Mouse (Mus musculus): ENCODE data around the gene Eif4g3. TPM values are rescaled to one million over a fixed set of nuclear protein-coding genes. Genes with fewer than 3 reads are reported as not detected.
A peak's percentile ranks its signal among the peaks of the same experiment; 100 is the strongest.

The Eif4g3 gene
- total RNA-seq, 2 experiments from 2014 or later, result 179 to 187 TPM

DNA sequence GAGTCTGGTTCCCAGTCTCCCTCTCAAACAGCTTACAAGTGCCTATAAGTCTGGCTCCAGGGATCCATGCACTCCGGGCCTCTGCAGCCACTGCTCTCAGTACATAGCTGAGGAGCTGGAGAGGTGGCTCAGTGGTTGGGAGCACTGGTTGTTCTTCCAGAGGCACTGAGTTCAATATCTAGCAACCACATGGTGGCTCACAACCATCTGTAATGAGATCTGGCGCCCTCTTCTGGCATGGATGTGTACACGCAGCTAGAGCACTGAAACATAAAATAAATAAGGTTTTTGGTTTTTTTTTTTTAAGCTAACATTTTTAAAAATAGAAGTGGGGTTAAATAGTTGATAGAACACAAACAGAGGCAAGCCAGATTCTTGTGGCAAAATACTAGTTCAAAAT lies 161.2 kb downstream of the Eif4g3 start:
- no peak overlapping the region for H3K4me3 ChIP-seq
- peak; percentile 80 for TF ChIP-seq CTCF (IDR thresholded peaks at IDR 0.05)
- intact Hi-C loops (cut with DNase I), result no loop called here
- no peak for DNase-seq (ENCODE audit: extremely low spot score in 1 of 2, low spot score in 2 of 2)
- H3K27ac ChIP-seq, result no peak overlapping the region

DNA sequence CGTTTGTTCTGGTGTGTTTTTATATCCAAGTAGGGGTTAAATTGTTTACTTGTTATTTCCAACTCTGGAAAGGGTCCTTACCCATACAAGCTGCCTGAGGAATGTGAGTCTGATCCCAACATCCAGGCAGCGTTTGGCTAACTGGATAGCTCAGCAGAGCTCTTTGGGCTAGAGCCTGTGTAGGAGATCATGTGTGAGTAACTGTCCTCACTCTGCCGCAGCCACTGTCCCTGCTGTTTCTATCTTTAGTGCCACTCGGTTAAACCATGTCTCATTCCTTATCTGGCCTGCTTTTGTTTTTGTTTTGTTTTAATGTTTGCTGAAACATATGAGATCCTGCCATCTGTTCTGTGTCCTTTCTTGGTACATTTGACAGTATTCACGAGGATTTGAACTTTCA lies 168.1 kb downstream of the Eif4g3 start:
- DNase-seq (ENCODE audit: extremely low spot score in 1 of 2, low spot score in 2 of 2), result no peak
- peak overlapping the region; percentile 18 for H3K27ac ChIP-seq

DNA sequence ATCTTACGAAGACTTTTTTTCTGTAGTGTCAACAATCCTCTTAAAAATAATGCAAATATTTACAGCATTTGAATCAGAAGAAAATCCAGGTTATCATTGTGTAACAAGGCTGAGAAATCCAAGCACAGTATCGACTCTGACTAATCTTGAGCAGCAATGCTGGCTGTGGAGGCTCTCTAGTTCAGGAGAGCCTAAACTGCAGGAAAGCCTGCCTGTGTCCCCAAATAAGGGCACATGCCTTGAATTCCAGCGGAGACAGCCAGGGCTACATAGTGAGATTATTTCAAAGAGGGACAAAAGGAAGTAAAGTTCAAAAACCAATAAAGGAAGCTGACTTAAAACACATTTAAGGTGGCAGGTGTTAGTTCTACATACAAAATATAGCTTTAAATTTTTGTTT lies 168.7 kb downstream of the Eif4g3 start:
- Histone ChIP-seq H3K4me3 (no peak overlapping the region), H3K27ac (peak overlapping the region; percentile 18)
- no peak for TF ChIP-seq CTCF (IDR thresholded peaks at IDR 0.05)
- intact Hi-C loops (cut with DNase I), result no loop called here
- DNase-seq (ENCODE audit: extremely low spot score in 1 of 2, low spot score in 2 of 2), result no peak

More for the DNA sequence above, 168.1 kb downstream of the Eif4g3 start:
- H3K4me3 ChIP-seq, result no peak overlapping the region
- intact Hi-C loops (cut with DNase I), result no loop called here
- no peak for TF ChIP-seq CTCF (IDR thresholded peaks at IDR 0.05)

DNA sequence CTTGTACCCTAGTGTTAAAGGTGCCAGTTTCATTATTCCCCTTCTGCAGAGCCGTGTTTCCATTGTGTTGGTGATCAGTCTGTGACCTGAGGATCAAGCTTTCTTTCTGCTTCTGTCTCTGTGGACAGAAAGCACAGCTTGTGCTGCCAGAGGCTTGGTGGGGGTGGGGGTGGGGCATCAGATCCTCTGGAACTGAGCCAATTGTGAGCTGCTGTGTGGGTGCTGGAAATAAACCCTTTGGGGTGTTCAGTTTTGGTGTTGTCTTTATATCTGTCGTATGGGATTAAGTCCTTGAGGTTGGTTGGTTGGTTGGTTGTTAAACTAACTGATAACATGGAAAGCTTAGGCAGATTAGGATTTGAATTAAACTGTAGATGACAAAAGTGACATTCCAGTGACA lies 171.0 kb downstream of the Eif4g3 start:
- H3K4me3 ChIP-seq, result no peak overlapping the region
- peak overlapping the region; percentile 59 for H3K27ac ChIP-seq
- intact Hi-C loops (cut with DNase I), result no loop called here
- no peak for DNase-seq (ENCODE audit: extremely low spot score in 1 of 2, low spot score in 2 of 2)
- TF ChIP-seq CTCF (IDR thresholded peaks at IDR 0.05), result no peak

DNA sequence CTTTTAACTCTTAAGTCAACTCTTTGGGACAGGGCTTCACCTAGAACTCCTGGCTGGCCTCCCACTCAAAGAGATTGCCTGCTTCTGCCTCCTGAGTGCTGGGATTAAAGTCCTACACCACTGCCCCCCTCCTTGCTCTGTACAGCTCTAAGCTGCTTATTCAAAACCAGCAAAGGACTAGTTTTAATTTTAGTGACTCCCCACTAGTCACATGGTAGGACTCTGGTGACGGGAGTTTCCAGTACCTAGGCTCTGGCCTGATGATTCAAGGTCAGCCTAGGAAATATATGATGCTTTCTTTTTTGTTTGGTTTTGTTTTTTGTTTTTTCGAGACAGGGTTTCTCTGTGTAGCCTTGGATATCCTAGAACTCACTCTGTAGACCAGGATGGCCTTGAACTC lies 172.0 kb downstream of the Eif4g3 start:
- Histone ChIP-seq H3K27ac (peak overlapping the region; percentile 59; the same call in 1 of the 2 replicates), H3K4me3 (no peak overlapping the region)
- intact Hi-C loops (cut with DNase I), result no loop called here
- no peak for DNase-seq (ENCODE audit: extremely low spot score in 1 of 2, low spot score in 2 of 2)
- no peak for TF ChIP-seq CTCF (IDR thresholded peaks at IDR 0.05)

DNA sequence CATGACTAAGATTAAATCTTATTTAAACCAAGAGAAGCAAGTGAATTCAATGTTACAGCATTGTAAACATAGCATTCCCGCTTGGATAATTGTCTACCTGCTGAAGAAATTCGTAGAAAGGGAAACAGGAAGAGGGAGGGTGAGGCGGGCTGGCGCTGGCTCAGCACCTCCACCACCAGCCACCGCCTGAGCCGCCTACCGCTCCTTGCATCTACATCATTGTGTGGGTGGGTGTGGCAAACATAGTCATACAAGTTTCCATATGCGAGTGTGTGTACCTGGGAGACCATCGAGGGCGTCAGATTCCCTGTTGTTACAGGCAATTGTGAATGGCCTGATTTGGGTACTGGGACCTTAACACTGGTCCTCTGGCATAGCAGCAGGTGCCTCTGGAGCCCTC lies 173.7 kb downstream of the Eif4g3 start:
- intact Hi-C loops (cut with DNase I), result no loop called here
- peak; percentile 37 to 57 for DNase-seq (ENCODE audit: extremely low spot score in 1 of 2, low spot score in 2 of 2)
- TF ChIP-seq CTCF (IDR thresholded peaks at IDR 0.05), result no peak
- Histone ChIP-seq H3K4me3 (no peak overlapping the region), H3K27ac (no peak overlapping the region; the same call in 1 of the 2 replicates)

DNA sequence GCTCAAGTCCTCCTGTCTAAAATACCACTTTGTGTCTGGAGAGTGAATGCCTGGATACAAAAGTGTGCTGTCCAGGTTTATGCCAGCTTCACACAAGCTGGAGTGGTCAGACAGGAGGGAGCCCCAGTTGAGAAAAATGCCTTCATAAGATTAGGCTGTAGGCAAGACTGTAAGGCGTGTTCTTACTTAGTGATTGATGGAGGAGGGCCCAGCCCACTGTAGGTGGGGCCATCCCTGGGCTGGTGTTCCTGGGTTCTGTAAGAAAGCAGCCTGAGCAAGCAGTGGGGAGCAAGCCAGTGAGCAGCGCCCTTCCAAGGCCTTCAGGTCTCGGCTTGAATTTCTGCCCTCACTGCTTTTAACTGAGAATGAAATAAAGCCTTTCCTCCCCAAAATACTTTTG lies 175.3 kb downstream of the Eif4g3 start:
- intact Hi-C loops (cut with DNase I), result no loop called here
- no peak for DNase-seq (ENCODE audit: extremely low spot score in 1 of 2, low spot score in 2 of 2)
- Histone ChIP-seq H3K27ac (no peak overlapping the region), H3K4me3 (no peak overlapping the region)
- TF ChIP-seq CTCF (IDR thresholded peaks at IDR 0.05), result no peak

DNA sequence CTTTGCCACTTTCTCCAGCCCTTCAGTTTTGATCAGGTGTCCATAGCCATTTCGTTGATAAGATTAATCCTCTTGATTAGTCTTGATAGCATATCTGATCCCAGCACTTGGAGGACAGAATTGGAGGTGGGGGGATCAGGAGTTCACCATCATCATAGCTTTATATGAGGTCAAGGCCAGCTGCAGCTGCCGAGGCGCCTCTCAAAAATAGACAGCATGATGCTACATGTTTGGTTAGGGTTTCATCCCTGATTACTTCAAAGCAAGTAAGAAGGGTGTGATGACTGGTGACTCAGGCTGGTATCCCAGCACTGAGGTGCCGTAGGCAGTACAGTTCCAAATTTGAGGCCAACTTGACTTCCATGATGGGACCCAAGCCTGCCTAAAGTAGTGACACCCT lies 176.6 kb downstream of the Eif4g3 start:
- intact Hi-C loops (cut with DNase I), result no loop called here
- no peak for DNase-seq (ENCODE audit: extremely low spot score in 1 of 2, low spot score in 2 of 2)
- Histone ChIP-seq H3K4me3 (no peak overlapping the region), H3K27ac (no peak overlapping the region)
- TF ChIP-seq CTCF (IDR thresholded peaks at IDR 0.05), result no peak

DNA sequence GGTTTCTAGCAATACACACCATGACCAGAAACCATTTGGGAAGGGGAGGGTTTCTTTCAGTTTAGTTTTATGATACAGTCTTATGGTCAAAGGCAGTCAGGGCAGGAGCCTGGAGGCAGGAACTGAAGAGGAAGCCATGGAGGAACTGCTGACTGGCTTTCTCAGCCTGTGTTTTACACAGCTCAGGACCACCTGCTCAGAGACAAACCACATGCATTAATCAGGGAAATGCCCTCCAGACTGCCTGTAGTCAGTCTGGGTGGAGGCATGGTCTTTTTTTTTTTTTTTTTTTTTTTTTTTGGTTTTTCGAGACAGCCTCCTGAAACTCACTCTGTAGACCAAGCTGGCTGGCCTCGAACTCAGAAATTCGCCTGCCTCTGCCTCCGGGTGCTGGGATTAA lies 179.9 kb downstream of the Eif4g3 start:
- DNase-seq (ENCODE audit: extremely low spot score in 1 of 2, low spot score in 2 of 2), result no peak
- intact Hi-C loops (cut with DNase I), result no loop called here
- Histone ChIP-seq H3K4me3 (no peak overlapping the region), H3K27ac (no peak overlapping the region)
- no peak for TF ChIP-seq CTCF (IDR thresholded peaks at IDR 0.05)

DNA sequence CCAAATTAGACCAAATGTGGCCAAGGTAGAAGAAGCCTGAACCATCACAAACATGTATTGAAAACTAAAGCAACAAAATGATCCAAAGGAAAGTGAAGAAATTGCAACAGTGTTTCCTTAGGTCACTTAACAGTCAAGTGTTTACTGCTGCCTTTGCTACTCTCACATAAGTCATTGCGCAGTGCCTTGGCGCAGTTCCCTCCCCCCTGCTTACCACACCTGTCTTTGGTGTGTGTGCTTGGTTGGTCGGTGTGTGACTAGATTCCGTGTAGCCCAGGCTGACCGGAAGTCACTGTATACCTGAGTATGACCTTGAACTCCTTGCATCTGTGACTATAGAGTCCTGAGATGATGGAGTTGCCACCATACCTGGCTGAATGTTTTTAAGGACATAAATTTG lies 186.6 kb downstream of the Eif4g3 start:
- intact Hi-C loops (cut with DNase I), result no loop called here
- no peak for TF ChIP-seq CTCF (IDR thresholded peaks at IDR 0.05)
- no peak overlapping the region for H3K27ac ChIP-seq

DNA sequence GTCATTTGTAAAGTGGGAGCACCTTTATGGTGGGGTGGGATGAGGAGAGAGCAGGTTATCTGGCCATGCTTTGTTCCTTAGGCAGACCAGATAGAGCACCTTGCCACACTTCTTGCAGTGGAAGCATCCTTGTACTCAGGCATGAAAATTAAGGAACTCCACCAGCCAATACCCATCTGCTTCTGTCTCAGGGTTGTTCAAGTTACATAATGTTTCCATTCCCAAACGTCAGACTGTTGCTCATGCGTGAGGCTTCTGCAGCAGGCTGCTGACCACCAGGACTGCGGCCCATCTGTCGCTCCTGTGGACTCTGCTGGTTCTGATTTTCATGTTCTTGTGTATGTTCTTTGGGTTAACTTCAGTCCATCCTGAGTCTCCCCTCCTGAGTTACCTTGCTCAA lies 187.9 kb downstream of the Eif4g3 start:
- no peak for DNase-seq (ENCODE audit: extremely low spot score in 1 of 2, low spot score in 2 of 2)
- H3K4me3 ChIP-seq, result no peak overlapping the region
- peak overlapping the region; percentile 67 for H3K27ac ChIP-seq
- no peak for TF ChIP-seq CTCF (IDR thresholded peaks at IDR 0.05)
- intact Hi-C loops (cut with DNase I), result no loop called here

More for the DNA sequence above, 186.6 kb downstream of the Eif4g3 start:
- DNase-seq (ENCODE audit: extremely low spot score in 1 of 2, low spot score in 2 of 2), result no peak
- no peak overlapping the region for H3K4me3 ChIP-seq

DNA sequence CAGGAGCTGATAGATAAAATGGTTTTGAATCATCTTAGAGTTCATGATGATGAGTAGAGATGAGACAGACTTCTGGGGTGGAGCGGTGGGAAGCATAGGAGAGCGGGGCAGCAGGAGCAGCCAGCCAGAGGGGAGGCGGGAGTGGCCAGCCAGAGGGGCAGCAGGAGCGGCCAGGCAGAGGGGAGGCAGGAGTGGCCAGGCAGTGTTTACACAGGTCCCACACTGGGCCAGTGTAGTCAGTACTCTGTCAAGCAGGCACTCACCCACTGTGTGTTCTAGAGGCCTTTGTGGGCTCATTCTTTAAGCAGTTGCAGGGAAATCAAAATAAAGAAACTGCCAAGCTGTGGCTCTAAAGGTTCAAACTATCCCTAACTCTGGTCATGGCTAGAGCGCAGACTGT lies 191.2 kb downstream of the Eif4g3 start:
- intact Hi-C loops (cut with DNase I), result no loop called here
- no peak overlapping the region for H3K4me3 ChIP-seq
- no peak for DNase-seq (ENCODE audit: extremely low spot score in 1 of 2, low spot score in 2 of 2)
- no peak for TF ChIP-seq CTCF (IDR thresholded peaks at IDR 0.05)
- H3K27ac ChIP-seq, result no peak overlapping the region

DNA sequence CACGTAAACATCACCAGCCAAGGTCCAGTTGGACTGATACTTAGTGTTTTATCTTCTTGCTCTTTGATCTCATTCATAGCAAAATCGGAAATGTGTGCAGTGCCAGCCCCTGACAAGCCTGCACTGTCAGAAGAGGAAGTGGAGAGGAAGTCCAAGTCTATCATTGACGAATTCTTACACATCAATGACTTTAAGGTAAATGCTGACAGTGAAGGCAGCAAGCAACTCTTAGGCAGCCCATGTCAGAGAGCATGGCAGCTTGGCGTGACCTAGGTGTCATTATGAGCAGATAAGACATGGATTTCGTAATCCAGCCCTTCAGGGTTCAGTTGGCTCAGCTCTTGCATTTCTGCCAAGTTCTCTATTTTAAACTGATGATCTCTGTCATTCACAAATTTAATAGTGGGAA lies 191.8 kb downstream of the Eif4g3 start:
- DNase-seq (ENCODE audit: extremely low spot score in 1 of 2, low spot score in 2 of 2), result no peak
- Histone ChIP-seq H3K4me3 (no peak overlapping the region), H3K27ac (no peak overlapping the region)
- no peak for TF ChIP-seq CTCF (IDR thresholded peaks at IDR 0.05)
- intact Hi-C loops (cut with DNase I), result no loop called here

DNA sequence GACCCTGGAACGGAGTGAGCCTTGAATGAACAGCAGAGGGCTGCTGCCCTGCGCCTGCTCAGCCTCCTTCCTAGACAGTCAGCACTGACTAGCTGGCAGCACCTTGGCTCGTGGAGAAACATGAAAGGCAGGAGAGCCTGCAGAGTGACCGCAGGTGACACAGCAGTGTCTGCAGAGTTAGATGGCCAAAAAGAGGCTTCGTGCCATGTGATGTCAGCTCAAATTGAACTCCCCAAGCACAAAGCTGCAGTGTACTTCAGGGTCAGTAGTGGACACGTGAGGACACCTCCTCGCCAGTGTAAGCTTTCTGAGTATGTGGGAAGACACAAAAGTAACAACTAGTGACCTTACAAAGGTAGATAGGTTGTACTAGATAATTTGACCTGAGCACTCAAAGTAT lies 193.1 kb downstream of the Eif4g3 start:
- intact Hi-C loops (cut with DNase I), result no loop called here
- TF ChIP-seq CTCF (IDR thresholded peaks at IDR 0.05), result no peak
- H3K27ac ChIP-seq, result no peak overlapping the region
- no peak for DNase-seq (ENCODE audit: extremely low spot score in 1 of 2, low spot score in 2 of 2)
- no peak overlapping the region for H3K4me3 ChIP-seq

All from left cerebral cortex, adult 2 months (tissue).